Mouse (Mus musculus): ENCODE results near the gene Btbd35f2.
"Not testable (repeated sequence)": the region's sequence is repeated elsewhere in the genome, so short reads cannot be mapped to it uniquely, and the experiment has no call there.

Gene Btbd35f2

DNA sequence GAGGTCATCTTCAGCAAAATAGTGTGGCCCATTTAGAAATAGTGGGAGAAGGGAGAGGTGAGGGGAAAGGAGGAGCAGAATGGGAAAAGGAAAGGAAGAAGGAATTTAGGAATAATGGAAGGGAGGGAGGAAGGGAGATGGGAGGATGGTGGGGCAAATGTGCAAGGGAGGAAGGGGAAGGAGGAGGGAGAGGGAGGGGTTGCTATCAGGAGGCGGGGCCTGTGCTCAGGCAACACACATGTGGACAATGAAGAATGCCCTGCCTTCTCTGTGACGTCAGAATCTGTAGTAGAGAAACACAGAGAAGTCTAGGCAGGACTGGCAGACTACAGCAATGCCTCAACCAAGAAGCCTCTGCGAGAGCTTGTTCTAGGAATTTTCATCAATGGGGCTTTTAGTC, at the start of gene Btbd35f2:
Gene Btbd35f2 (plus strand): TSS at position 301 of the 400 bp plus-strand sequence.
- not testable (repeated sequence) for DNase-seq (ENCODE audit: low spot score)

All from urinary bladder, postnatal 14 days (tissue).